Mouse (Mus musculus): Measurements from ENCODE around the gene Htr1b. TPM values are rescaled to one million over a fixed set of nuclear protein-coding genes. Genes with fewer than 3 reads are reported as not detected.
A peak's percentile ranks its signal among the peaks of the same experiment; 100 is the strongest.

The Htr1b gene
- 0.05 TPM in 1 of 2 replicates, not detected in the other for polyA plus RNA-seq (2015; fragmentation: Nextera tagmentation; extraction: Ambion mirVana)

GRCm38 (mm10) chr9:81633437-81633973 lies at the start of gene Htr1b:
TSS of gene Htr1b (minus strand) at chr9:81633828.
- Histone ChIP-seq H3K4me1 (replicated peaks) (no peaks in the 10 kb centered on the region), H3K27me3 (peaks cover 57% of the 10 kb centered on the region), H3K9me3 (replicated peaks) (no peaks in the 10 kb centered on the region), H3K36me3 (replicated peaks) (no peaks in the 10 kb centered on the region), H3K27ac (replicated peaks) (no peak within 1 kb of the TSS), H3K9ac (no peak within 1 kb of the TSS), H3K4me2 (peak within 1 kb of the TSS; percentile 54), H3K4me3 (replicated peaks) (peak within 1 kb of the TSS; percentile 33)
- no peak for ATAC-seq (ENCODE audit: insufficient read depth)
- under 1% methylated on average over 24 of the region's 26 CpGs for WGBS (ENCODE audit: insufficient replicate concordance)

DNA sequence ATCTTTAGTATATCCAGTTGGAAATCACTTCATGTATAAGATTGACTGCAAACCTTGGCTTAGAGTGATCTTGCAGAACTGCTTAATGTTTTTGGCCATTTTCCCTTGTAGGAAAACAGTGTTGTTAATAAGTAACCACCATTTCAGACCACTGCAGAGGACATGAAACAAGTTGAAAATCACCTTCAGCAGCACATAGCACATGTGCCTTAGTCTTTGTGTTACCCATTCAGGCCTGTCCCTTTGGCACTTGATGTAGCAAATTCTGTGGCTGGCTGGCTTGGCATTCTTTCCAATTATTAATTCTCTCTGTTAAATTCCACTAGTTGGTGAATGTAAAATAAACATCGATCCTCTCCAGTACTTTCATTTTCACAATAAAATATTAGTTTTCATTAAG lies 43.1 kb upstream of the Htr1b start:
- Histone ChIP-seq H3K4me3 (replicated peaks) (no peak overlapping the region), H3K4me2 (no peak overlapping the region), H3K27ac (replicated peaks) (no peak overlapping the region), H3K36me3 (replicated peaks) (no peaks in the 10 kb centered on the region), H3K9ac (no peak overlapping the region), H3K4me1 (replicated peaks) (no peaks in the 10 kb centered on the region), H3K27me3 (no peaks in the 10 kb centered on the region), H3K9me3 (replicated peaks) (no peaks in the 10 kb centered on the region)
- WGBS (ENCODE audit: insufficient replicate concordance) = 81% methylated on average over 1 of the region's 1 CpGs
- no peak for ATAC-seq (ENCODE audit: insufficient read depth)

DNA sequence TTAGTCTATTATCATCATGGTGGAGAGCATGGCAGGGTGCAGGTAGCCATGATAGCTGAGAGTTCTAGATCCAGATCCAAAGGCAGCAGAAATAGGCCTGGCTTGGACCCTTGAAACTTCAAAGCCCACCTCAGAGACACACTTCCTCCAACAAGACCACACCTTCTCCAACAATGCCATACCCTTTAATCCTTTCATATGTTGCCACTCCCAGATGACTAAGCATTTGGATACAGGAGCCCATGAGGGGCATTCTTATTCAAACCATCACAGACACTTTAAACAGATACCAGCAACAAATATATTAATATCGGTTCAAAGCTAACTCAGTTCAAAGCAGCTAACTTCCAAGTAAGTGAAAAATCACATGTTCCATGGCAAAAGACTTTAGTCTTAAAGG lies 3.9 kb upstream of the Htr1b start:
- no peak for ATAC-seq (ENCODE audit: insufficient read depth)
- Histone ChIP-seq H3K36me3 (replicated peaks) (no peaks in the 10 kb centered on the region), H3K27me3 (peaks cover 34% of the 10 kb centered on the region), H3K4me3 (replicated peaks) (no peak overlapping the region), H3K4me1 (replicated peaks) (no peaks in the 10 kb centered on the region), H3K9ac (no peak overlapping the region), H3K9me3 (replicated peaks) (no peaks in the 10 kb centered on the region), H3K27ac (replicated peaks) (no peak overlapping the region), H3K4me2 (no peak overlapping the region)
- 82% methylated on average over 1 of the region's 1 CpGs for WGBS (ENCODE audit: insufficient replicate concordance)

DNA sequence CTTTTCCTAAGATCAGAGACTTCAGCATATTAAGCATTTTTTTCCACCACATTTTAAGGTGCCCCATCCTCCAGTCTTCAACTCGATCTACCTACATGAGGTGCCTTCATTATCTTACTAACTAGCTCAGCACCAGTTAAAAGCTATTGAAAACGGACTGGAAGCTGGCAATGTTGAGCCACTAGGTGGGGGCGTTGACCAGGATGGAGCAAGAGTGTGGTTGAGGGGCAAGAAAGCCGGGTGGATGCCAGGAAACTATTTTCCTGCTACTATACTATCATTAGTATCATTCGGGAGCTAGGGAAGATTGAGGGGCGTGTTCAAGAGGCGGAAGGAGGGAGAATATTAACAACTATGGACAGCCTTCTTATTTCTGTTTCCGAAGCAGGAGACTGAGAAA lies 1.5 kb upstream of the Htr1b start:
- ATAC-seq (ENCODE audit: insufficient read depth) = no peak
- no peaks in the 10 kb centered on the region for H3K9me3 ChIP-seq (replicated peaks)
- WGBS (ENCODE audit: insufficient replicate concordance) = 6% methylated on average over 8 of the region's 8 CpGs
- no peak overlapping the region for H3K4me3 ChIP-seq (replicated peaks)
- H3K4me1 ChIP-seq (replicated peaks) = no peaks in the 10 kb centered on the region
- H3K9ac ChIP-seq = no peak overlapping the region
- peaks cover 57% of the 10 kb centered on the region for H3K27me3 ChIP-seq
- no peaks in the 10 kb centered on the region for H3K36me3 ChIP-seq (replicated peaks)
- no peak overlapping the region for H3K4me2 ChIP-seq
- no peak overlapping the region for H3K27ac ChIP-seq (replicated peaks)

GRCm38 (mm10) chr9:81634163-81634562 lies 535 bp upstream of the Htr1b start:
- 2% methylated on average over 10 of the region's 10 CpGs for WGBS (ENCODE audit: insufficient replicate concordance)
- Histone ChIP-seq H3K9ac (no peak overlapping the region), H3K4me1 (replicated peaks) (no peaks in the 10 kb centered on the region), H3K36me3 (replicated peaks) (no peaks in the 10 kb centered on the region), H3K27me3 (peaks cover 57% of the 10 kb centered on the region), H3K9me3 (replicated peaks) (no peaks in the 10 kb centered on the region), H3K27ac (replicated peaks) (no peak overlapping the region), H3K4me3 (replicated peaks) (no peak overlapping the region), H3K4me2 (no peak overlapping the region)
- ATAC-seq (ENCODE audit: insufficient read depth) = no peak

- ATAC-seq (ENCODE audit: insufficient read depth) = no peak
- Histone ChIP-seq H3K4me1 (replicated peaks) (no peaks in the 10 kb centered on the region), H3K9me3 (replicated peaks) (no peaks in the 10 kb centered on the region), H3K4me3 (replicated peaks) (peak overlapping the region; percentile 33), H3K27ac (replicated peaks) (no peak overlapping the region), H3K36me3 (replicated peaks) (no peaks in the 10 kb centered on the region), H3K9ac (no peak overlapping the region), H3K4me2 (peak overlapping the region; percentile 54), H3K27me3 (peaks cover 57% of the 10 kb centered on the region)
- 1% methylated on average over 46 of the region's 47 CpGs for WGBS (ENCODE audit: insufficient replicate concordance)
Measured at GRCm38 (mm10) chr9:81632736-81633436, 742 bp downstream of the Htr1b start.

DNA sequence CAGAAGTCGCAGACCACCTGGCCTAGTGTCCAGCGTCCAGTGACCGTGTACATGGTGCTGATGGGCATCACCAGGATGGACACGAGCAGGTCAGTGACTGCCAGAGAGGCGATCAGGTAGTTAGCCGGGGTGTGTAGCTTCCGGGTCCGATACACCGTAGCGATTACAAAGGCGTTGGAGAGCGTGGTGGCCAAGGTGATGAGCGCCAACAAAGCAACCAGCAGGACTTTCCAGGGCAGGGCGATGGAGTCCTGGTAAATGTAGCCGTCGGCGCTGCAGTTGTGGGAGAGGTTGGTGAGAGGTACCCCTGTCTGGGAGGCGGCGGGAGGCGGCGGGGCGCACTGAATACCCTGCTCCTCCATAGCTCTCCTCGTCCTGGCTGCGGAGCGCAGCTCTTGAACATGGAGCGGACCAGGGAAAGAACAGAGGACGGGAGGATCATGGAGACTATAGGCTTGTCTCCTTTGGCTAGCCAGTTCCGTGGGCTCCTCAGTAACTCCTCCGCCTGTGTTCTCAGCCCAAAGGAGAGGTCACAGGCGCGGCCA lies 1.4 kb downstream of the Htr1b start:
- no peaks in the 10 kb centered on the region for H3K9me3 ChIP-seq (replicated peaks)
- H3K4me3 ChIP-seq (replicated peaks) = 0 out of 2 replicates have a peak overlapping the region, but pooled peaks have one; percentile 33
- peak overlapping the region; percentile 54 for H3K4me2 ChIP-seq
- H3K27me3 ChIP-seq = peaks cover 57% of the 10 kb centered on the region
- H3K9ac ChIP-seq = no peak overlapping the region
- H3K36me3 ChIP-seq (replicated peaks) = no peaks in the 10 kb centered on the region
- H3K27ac ChIP-seq (replicated peaks) = no peak overlapping the region
- ATAC-seq (ENCODE audit: insufficient read depth) = no peak
- under 1% methylated on average over 31 of the region's 31 CpGs for WGBS (ENCODE audit: insufficient replicate concordance)
- no peaks in the 10 kb centered on the region for H3K4me1 ChIP-seq (replicated peaks)

DNA sequence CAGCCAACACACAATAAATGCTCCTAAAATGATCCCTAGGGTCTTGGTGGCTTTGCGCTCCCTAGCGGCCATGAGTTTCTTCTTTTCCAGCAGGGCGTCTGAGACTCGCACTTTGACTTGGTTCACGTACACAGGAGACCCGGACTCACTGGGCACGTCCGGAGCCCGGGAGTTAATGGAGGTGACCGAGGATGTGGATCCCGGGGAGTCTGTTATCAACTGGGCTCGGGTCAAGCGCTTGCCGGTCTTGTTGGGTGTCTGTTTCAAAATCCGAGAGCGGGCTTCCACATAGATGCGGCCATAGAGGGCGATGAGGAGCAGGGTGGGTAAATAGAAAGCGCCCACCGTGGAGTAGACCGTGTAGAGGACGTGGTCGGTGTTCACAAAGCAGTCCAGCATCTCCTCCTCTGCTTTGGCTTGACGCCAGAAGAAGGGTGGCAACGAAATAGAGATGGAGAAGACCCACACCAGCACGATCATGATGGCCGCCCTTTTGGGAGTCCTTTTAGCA lies 2.0 kb downstream of the Htr1b start:
- 1% methylated on average over 27 of the region's 27 CpGs for WGBS (ENCODE audit: insufficient replicate concordance)
- Histone ChIP-seq H3K4me2 (peak overlapping the region; percentile 54; the same call in 1 of the 2 replicates), H3K36me3 (replicated peaks) (no peaks in the 10 kb centered on the region), H3K9me3 (replicated peaks) (no peaks in the 10 kb centered on the region), H3K4me1 (replicated peaks) (no peaks in the 10 kb centered on the region), H3K27ac (replicated peaks) (no peak overlapping the region), H3K9ac (no peak overlapping the region), H3K27me3 (peaks cover 57% of the 10 kb centered on the region), H3K4me3 (replicated peaks) (no peak overlapping the region)
- no peak for ATAC-seq (ENCODE audit: insufficient read depth)

GRCm38 (mm10) chr9:81626899-81627606 lies 6.6 kb downstream of the Htr1b start:
- H3K9ac ChIP-seq = no peak overlapping the region
- no peak for ATAC-seq (ENCODE audit: insufficient read depth)
- H3K36me3 ChIP-seq (replicated peaks) = no peaks in the 10 kb centered on the region
- H3K9me3 ChIP-seq (replicated peaks) = no peaks in the 10 kb centered on the region
- H3K4me2 ChIP-seq = no peak overlapping the region
- H3K27me3 ChIP-seq = peaks cover 19% of the 10 kb centered on the region
- H3K4me3 ChIP-seq (replicated peaks) = no peak overlapping the region
- 28% methylated on average over 9 of the region's 9 CpGs for WGBS (ENCODE audit: insufficient replicate concordance)
- no peaks in the 10 kb centered on the region for H3K4me1 ChIP-seq (replicated peaks)
- H3K27ac ChIP-seq (replicated peaks) = no peak overlapping the region

- Histone ChIP-seq H3K27ac (replicated peaks) (no peak overlapping the region), H3K36me3 (replicated peaks) (no peaks in the 10 kb centered on the region), H3K9me3 (replicated peaks) (no peaks in the 10 kb centered on the region), H3K4me1 (replicated peaks) (no peaks in the 10 kb centered on the region), H3K27me3 (peaks cover 7% of the 10 kb centered on the region), H3K9ac (no peak overlapping the region), H3K4me2 (no peak overlapping the region), H3K4me3 (replicated peaks) (no peak overlapping the region)
- ATAC-seq (ENCODE audit: insufficient read depth) = no peak
Measured at GRCm38 (mm10) chr9:81625898-81626297, 7.7 kb downstream of the Htr1b start.

- no peaks in the 10 kb centered on the region for H3K36me3 ChIP-seq (replicated peaks)
- no peaks in the 10 kb centered on the region for H3K9me3 ChIP-seq (replicated peaks)
- ATAC-seq (ENCODE audit: insufficient read depth) = no peak
- H3K4me2 ChIP-seq = no peak overlapping the region
- no peaks in the 10 kb centered on the region for H3K27me3 ChIP-seq
- no peak overlapping the region for H3K27ac ChIP-seq (replicated peaks)
- no peaks in the 10 kb centered on the region for H3K4me1 ChIP-seq (replicated peaks)
- no peak overlapping the region for H3K9ac ChIP-seq
- H3K4me3 ChIP-seq (replicated peaks) = no peak overlapping the region
- 55% methylated on average over 5 of the region's 5 CpGs for WGBS (ENCODE audit: insufficient replicate concordance)
Measured at GRCm38 (mm10) chr9:81622873-81623272, 10.8 kb downstream of the Htr1b start.

All from liver, embryonic 15.5 days (tissue).